Mouse (Mus musculus): ENCODE data around the gene Itga8.

Gene Itga8

DNA sequence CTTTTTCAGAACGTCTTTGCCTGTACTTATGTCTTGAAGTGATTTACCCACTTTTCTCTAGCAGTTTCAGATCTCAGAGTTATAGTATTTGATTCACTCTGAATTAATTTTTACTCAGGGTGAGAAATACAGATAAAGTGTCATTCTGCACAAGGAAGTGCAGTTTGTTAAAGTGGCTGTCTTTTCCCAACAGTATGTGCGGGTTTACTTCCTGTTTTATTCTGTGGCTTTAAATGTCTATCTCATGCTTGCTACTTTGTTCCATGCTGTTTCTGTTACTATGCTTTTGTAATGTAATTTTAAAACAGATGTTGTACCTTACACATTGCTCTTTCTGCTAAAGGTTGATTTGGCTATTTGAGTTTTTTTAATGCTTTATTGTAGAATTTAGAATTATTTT lies 216.2 kb downstream of the Itga8 start:
- in situ Hi-C loops (cut with MboI): no loop called here

DNA sequence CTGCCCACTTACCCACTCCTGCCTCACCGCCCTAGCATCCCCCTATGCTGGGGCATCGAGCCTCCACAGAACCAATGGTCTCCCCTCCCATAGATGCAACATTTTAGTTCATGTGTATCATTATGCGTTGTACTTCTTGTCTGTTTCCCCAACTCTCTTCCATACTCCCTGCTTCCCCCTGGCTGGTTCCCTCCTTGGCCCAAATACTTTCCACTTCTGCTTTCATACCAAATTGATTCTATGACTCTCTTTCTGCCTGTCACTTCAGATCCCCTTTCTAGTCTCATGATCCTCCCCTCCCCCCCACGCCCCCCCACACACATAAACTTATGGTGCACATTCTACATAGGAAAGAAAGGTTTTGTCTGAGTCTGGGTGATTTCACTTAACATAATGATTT lies 217.4 kb downstream of the Itga8 start:
- in situ Hi-C loops (cut with MboI): no loop called here

DNA sequence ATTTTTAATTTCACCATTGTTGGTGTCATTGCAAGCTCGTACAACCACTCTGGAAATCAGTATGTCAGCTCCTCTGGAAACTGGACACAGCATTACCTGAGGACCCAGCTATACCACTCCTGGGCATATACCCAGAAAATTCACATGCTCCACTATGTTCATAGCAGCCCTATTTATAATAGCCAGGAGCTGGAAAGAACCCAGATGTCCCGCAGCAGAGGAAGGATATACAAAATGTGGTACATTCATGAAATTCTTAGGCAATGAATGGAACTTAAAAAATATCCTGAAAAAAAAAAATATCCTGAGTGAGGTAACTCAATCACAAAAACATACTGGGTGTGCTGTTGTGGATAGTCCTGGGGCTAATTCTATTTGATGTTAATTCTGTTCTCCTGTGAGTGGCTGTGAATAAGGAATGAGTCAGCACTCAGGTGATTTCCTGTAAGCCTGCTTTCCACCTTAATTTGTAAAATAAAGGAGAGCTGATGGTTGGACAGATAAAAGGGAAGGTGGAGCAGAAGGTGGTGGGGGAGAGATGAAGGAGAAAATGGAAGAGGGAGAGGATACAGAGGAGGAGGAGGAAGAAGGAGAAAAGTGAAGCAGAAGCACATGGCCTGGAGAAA lies 224.3 kb downstream of the Itga8 start:
- in situ Hi-C loops (cut with MboI): no loop called here

DNA sequence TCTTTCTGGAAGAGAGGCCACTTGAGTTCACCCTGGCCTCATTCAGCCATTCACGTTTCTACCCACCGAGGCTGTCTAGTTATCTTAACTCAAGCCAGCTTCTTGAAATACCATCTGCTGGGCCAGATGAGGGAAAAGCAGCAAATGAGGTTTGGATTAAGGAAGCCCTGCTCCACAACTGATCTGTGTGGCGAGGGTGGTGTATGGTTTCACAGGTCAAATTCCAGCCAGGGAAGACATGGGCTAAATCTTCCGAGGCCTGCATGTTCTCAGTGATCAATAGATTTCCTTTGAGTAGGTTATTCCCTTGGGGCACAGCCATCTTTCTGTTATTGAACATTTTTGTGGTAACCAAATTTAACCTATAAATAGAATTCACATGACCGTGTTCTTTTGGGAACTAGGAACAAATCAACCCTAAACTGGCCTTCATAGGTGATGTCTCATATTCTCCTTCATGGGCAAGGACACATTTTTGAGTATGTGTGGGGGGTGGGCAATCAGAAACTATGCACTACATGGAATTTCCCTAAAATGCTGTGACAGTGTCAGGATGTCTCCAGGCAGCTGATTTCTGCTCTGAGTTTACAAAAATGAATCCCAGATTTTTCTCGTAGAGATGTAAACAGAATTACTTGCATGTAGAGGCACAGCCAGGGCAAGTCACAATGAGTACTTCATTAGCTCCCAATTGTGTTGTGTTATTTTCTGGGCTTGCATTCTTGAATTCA lies 235.9 kb downstream of the Itga8 start:
- in situ Hi-C loops (cut with MboI): no loop called here

DNA sequence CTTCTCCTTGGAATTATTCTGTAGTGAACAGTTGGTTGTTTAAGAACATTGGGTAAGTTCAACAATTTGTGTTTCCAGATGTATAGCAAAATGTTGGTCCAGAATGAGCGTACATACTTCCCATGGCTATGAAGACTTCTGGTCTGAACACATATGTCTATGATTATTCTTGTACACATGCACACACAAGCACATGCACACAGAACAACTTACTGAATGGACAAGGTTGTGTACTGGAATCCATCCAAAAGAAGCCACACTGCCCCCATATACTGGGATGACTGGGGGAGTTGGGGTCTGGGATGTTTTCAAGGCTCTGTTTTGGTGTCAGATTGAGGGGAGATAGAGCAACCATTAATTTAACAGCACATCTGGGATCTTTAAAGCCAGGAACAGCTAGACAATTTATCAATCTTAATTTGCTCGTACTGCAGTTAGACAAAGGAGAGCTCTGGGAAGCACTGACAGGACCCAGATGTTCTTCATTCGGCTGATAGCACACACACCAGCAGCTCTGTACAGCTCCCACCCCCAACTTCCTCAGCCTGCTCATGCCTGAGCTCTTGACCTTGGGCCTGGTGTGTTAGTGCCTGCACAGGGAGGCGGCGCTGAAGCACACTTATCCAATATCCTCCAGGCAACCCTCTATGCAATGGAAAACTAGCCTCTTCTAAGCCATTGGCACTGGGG lies 241.5 kb downstream of the Itga8 start:
- in situ Hi-C loops (cut with MboI): no loop called here
